Mouse (Mus musculus): ENCODE data around the gene R3hdm2. TPM values are rescaled to one million over a fixed set of nuclear protein-coding genes. Genes with fewer than 3 reads are reported as not detected.

The R3hdm2 gene
- total and polyA plus RNA-seq, 2 experiments from 2014 or later = 39.3 to 60.6 TPM

DNA sequence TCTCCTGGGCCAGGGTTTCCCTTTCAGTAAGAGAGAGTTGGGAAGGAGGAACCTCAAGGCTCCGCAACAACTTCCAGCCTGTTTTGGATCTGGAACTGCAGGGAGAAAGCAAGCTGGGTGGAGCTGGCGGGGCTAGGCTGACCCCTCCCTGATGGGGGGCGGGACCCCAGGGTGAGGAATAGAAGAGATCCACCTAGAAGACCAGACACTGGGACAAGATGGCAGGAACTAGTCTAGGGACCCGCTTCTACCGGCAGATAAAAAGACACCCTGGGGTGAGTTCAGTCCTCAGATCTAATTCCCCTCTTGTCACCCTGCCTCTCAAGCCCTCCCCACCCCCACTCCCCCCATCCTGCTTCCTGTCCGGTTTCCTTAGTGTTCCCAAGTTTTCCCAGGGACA is 134.6 kb downstream of the R3hdm2 start, which contains the start of gene Ndufa4l2:
Ndufa4l2 (plus strand) TSS at position 204 of the 400 bp plus-strand sequence.
- H3K27ac ChIP-seq = no peak within 1 kb of the TSS
- no peak within 1 kb of the TSS for H3K9ac ChIP-seq (replicated peaks; ENCODE audit: low read length)
- 26% methylated on average over 6 of the region's 6 CpGs for WGBS

DNA sequence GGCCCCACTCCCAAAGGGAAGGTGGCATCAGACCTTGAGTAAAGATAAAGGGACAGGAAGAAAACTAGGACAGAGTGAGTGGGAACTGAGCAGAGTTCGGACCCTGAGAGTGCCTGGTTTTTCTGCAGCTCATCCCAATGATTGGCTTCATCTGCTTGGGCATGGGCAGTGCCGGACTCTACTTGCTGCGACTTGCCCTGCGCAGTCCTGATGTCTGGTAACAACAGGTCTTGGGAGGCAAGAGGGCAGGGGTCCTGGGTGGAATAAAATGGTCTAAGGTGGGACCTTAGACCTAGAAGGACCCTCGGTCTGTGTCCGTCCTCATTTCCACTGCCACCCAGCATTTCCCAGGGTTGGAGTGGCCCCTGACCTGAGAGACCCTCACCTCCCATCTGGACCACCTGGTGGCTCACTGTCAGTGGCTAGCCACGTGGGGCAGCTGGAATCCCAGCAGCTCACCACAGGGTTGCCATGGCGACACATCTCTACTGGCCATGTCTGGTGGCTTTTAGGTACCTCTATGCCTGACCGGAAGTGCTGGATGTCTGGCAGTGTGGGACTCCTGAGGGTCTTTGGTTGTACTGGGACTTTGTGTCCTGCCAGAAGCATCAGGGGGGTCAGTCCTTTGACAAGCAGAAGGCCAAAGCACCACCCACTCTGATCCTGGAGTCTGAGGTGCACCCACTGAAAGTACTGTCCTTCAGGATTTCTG is 135.3 kb downstream of the R3hdm2 start:
- no peak overlapping the region for H3K4me3 ChIP-seq (ENCODE audit: low read length)
- DNase-seq (ENCODE audit: low spot score) (no peak), ATAC-seq (no peak)
- TF ChIP-seq CTCF (IDR thresholded peaks at IDR 0.05; ENCODE audit: low read depth) = no peak
- H3K36me3 ChIP-seq (ENCODE audit: insufficient read depth, low read length) = peaks cover 5% of the 10 kb centered on the region
- H3K4me1 ChIP-seq (ENCODE audit: insufficient read depth, low read length) = peaks cover 39% of the 10 kb centered on the region
- no peak overlapping the region for H3K4me2 ChIP-seq (ENCODE audit: low read depth, low read length)
- no peaks in the 10 kb centered on the region for H3K9me3 ChIP-seq (ENCODE audit: low read length)
- H3K9ac ChIP-seq (replicated peaks; ENCODE audit: low read length) = no peak overlapping the region
- 36% methylated on average over 9 of the region's 9 CpGs for WGBS
- H3K27ac ChIP-seq = no peak overlapping the region
- no peaks in the 10 kb centered on the region for H3K27me3 ChIP-seq (ENCODE audit: insufficient read depth, low read length)

More for the DNA sequence above, 134.6 kb downstream of the R3hdm2 start, which contains the start of gene Ndufa4l2:
- TF ChIP-seq CTCF (IDR thresholded peaks at IDR 0.05; ENCODE audit: low read depth) = no peak
- Histone ChIP-seq H3K4me3 (ENCODE audit: low read length) (no peak within 1 kb of the TSS), H3K36me3 (ENCODE audit: insufficient read depth, low read length) (peaks cover 5% of the 10 kb centered on the region), H3K27me3 (ENCODE audit: insufficient read depth, low read length) (no peaks in the 10 kb centered on the region), H3K4me2 (ENCODE audit: low read depth, low read length) (peak within 1 kb of the TSS; percentile 86), H3K4me1 (ENCODE audit: insufficient read depth, low read length) (peaks cover 46% of the 10 kb centered on the region), H3K9me3 (ENCODE audit: low read length) (no peaks in the 10 kb centered on the region)
- ATAC-seq = no peak
- no peak for DNase-seq (ENCODE audit: low spot score)

DNA sequence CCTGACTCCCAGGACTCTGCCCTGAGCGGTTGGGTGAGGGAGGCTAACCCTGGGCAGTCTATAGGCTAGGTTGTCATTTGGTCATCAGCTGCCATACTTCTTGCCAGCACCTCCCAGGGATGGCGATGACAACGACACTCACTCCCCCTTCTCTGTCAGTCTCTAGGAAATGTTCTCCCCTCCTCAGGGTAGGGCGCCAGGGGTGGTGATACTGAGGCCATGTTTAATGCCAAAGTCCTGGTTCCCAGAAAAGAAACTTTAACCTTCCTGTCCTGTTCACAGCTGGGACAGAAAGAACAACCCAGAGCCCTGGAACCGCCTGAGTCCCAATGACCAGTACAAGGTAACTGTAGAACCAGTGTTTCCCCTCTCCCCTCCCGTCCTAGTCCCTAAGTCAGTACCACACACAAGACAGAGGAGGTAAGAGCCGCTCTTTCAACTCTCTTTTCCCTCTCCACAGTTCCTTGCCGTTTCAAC is 135.9 kb downstream of the R3hdm2 start:
- 25% methylated on average over 8 of the region's 8 CpGs for WGBS

DNA sequence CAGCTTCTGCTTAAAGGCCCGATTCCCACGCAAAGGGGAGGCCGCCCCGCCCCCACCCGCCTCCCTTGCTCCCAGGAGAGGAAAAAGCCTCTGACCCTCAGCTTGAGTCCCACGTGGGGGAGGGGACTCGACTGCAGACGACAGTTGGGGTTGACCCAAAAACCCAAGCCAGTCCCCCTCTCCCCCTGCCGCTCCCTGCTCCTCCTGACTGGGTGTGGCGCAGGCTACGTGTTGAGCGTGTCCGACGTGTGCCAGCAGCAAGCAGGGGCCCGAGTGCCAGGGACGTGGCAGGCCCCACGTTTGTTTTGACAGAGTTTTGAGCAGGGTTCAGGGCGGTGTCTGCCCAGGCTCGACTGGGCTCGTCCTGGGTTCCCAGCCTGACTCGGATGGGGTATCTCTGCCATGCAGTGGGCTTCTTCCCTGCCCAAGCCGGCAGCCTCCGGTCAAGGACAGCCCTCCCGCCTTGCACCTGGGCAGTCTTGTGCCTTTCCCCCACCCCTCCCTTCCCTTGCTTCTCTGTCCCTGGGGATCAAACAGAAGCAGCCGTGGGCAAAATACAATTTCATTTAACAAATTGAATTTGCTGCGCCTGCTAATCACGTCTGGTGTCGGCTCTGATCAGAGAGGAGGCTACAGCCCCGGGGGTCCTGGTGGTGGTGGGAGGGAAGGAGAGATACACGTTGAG is 136.6 kb downstream of the R3hdm2 start:
- TF ChIP-seq CTCF (IDR thresholded peaks at IDR 0.05; ENCODE audit: low read depth) = no peak

More for the DNA sequence above, 135.9 kb downstream of the R3hdm2 start:
- peaks cover 5% of the 10 kb centered on the region for H3K36me3 ChIP-seq (ENCODE audit: insufficient read depth, low read length)
- H3K9me3 ChIP-seq (ENCODE audit: low read length) = no peaks in the 10 kb centered on the region
- TF ChIP-seq CTCF (IDR thresholded peaks at IDR 0.05; ENCODE audit: low read depth) = no peak
- DNase-seq (ENCODE audit: low spot score) = no peak
- no peak overlapping the region for H3K4me3 ChIP-seq (ENCODE audit: low read length)
- H3K4me1 ChIP-seq (ENCODE audit: insufficient read depth, low read length) = peaks cover 36% of the 10 kb centered on the region
- H3K27me3 ChIP-seq (ENCODE audit: insufficient read depth, low read length) = no peaks in the 10 kb centered on the region
- H3K4me2 ChIP-seq (ENCODE audit: low read depth, low read length) = no peak overlapping the region
- peak overlapping the region; percentile 11; the same call in 1 of the 2 replicates for H3K27ac ChIP-seq
- H3K9ac ChIP-seq (replicated peaks; ENCODE audit: low read length) = peak overlapping the region; percentile 13; the same call in 1 of the 2 replicates
- no peak for ATAC-seq

DNA sequence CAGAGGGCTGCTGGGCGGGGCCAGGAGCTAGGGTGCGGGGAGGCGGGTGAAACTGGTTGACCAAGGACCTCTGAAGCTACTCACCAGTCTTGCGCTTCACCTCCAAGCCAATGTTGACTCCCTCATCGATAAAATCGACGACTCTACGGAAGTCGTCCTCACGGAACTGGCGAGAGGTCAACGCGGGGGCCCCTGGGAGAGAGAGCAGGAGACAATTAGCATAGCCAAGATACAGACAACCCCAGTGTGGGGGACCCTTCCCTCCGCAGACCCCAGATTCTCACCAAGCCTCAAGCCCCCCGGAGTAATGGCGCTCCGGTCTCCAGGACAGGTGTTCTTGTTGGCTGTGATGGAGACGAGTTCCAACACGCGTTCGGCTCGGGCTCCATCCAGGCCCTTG is 137.8 kb downstream of the R3hdm2 start:
- Histone ChIP-seq H3K36me3 (ENCODE audit: insufficient read depth, low read length) (peaks cover 5% of the 10 kb centered on the region), H3K4me1 (ENCODE audit: insufficient read depth, low read length) (peaks cover 31% of the 10 kb centered on the region), H3K9me3 (ENCODE audit: low read length) (no peaks in the 10 kb centered on the region), H3K27me3 (ENCODE audit: insufficient read depth, low read length) (no peaks in the 10 kb centered on the region), H3K4me2 (ENCODE audit: low read depth, low read length) (no peak overlapping the region), H3K27ac (no peak overlapping the region), H3K9ac (replicated peaks; ENCODE audit: low read length) (no peak overlapping the region), H3K4me3 (ENCODE audit: low read length) (no peak overlapping the region)
- DNase-seq (ENCODE audit: low spot score) (no peak), ATAC-seq (no peak)
- 95% methylated on average over 22 of the region's 22 CpGs for WGBS
- TF ChIP-seq CTCF (IDR thresholded peaks at IDR 0.05; ENCODE audit: low read depth) = no peak

More for the DNA sequence above, 136.6 kb downstream of the R3hdm2 start:
- 12% methylated on average over 30 of the region's 30 CpGs for WGBS
- Histone ChIP-seq H3K4me2 (ENCODE audit: low read depth, low read length) (peak overlapping the region; percentile 35; the same call in 1 of the 2 replicates), H3K36me3 (ENCODE audit: insufficient read depth, low read length) (peaks cover 5% of the 10 kb centered on the region), H3K9me3 (ENCODE audit: low read length) (no peaks in the 10 kb centered on the region), H3K4me1 (ENCODE audit: insufficient read depth, low read length) (peaks cover 38% of the 10 kb centered on the region), H3K9ac (replicated peaks; ENCODE audit: low read length) (peak overlapping the region; percentile 13; the same call in 1 of the 2 replicates), H3K27ac (no peak overlapping the region), H3K4me3 (ENCODE audit: low read length) (no peak overlapping the region), H3K27me3 (ENCODE audit: insufficient read depth, low read length) (no peaks in the 10 kb centered on the region)
- ATAC-seq (no peak), DNase-seq (ENCODE audit: low spot score) (no peak)

DNA sequence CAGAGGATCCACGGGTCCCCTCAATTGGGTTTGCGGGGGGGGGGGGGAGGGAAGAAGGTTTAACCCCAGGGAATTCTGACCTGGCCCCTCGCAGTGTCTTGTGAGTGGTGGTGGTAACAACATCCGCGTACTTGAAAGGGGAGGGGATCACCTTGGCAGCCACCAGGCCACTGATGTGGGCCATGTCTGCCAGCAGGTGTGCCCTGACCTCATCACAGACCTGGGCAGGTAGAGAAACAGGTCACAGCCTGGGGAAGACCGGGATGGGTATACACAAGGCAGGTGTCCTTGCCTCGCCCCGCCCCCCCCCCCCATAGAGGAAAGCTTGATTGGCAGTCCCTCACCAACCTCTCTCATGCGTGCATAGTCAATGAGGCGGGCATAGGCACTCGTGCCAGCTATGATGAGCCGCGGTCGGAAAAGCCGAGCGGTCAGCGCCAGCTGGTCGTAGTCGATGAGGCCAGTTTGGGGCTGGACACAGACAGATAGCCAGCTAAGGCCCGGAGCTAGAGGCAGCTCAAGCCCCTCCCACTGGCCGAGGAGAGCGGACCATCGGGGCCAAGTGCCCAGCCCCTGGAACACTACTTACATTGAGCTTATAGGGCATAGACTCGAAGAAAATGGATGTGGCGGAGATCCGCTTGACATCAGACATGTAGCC is 139.0 kb downstream of the R3hdm2 start:
- no peak for TF ChIP-seq CTCF (IDR thresholded peaks at IDR 0.05; ENCODE audit: low read depth)
- Histone ChIP-seq H3K4me2 (ENCODE audit: low read depth, low read length) (no peak overlapping the region), H3K27ac (no peak overlapping the region), H3K4me3 (ENCODE audit: low read length) (no peak overlapping the region), H3K36me3 (ENCODE audit: insufficient read depth, low read length) (peaks cover 5% of the 10 kb centered on the region), H3K9me3 (ENCODE audit: low read length) (no peaks in the 10 kb centered on the region), H3K9ac (replicated peaks; ENCODE audit: low read length) (no peak overlapping the region), H3K27me3 (ENCODE audit: insufficient read depth, low read length) (no peaks in the 10 kb centered on the region), H3K4me1 (ENCODE audit: insufficient read depth, low read length) (peaks cover 27% of the 10 kb centered on the region)
- WGBS = 90% methylated on average over 26 of the region's 26 CpGs
- DNase-seq (ENCODE audit: low spot score) (no peak), ATAC-seq (no peak)

Data from hindbrain, postnatal 0 days (tissue).